Mouse (Mus musculus): Measurements from ENCODE around the gene Aoc3. TPM values are rescaled to one million over a fixed set of nuclear protein-coding genes. Genes with fewer than 3 reads are reported as not detected.

Aoc3 gene
- total and polyA plus RNA-seq, 3 experiments, result 0.62 to 2.2 TPM; not detected in 1

GRCm38 (mm10) chr11:101338123-101338760 is 7.8 kb downstream of the Aoc3 start:
- Histone ChIP-seq H3K4me3 (ENCODE audit: control insufficient read depth in 1 of 2, insufficient read depth in 1 of 2, low read depth in 2 of 2, low read length in 2 of 2) (peak overlapping the region in 1 of 2 experiments; percentile 46; a peak in 1 of 4 replicates), H3K9me3 (replicated peaks; ENCODE audit: insufficient read depth, low read length) (no peaks in the 10 kb centered on the region), H3K27ac (ENCODE audit: control insufficient read depth, low read depth, low read length) (no peak overlapping the region), H3K27me3 (ENCODE audit: control insufficient read depth in 1 of 2, insufficient read depth in 2 of 2, low read length in 2 of 2) (no peaks in the 10 kb centered on the region), H3K4me1 (ENCODE audit: control insufficient read depth in 1 of 2, insufficient read depth in 2 of 2, low read length in 2 of 2) (peaks cover 3 to 4% of the 10 kb centered on the region in 2 experiments; a peak in 3 of 4 replicates), H3K9ac (ENCODE audit: control insufficient read depth, low read depth, low read length, poor library complexity, severe bottlenecking) (no peak overlapping the region), H3K36me3 (ENCODE audit: control insufficient read depth in 1 of 2, insufficient read depth in 2 of 2, low read length in 2 of 2) (peaks cover 0 to 3% of the 10 kb centered on the region in 2 experiments; a peak in 1 of 4 replicates), H3K79me2 (ENCODE audit: control insufficient read depth, insufficient read depth, low read length, poor library complexity) (no peaks in the 10 kb centered on the region)
- DNase-seq (ENCODE audit: low read depth, low spot score), result peak; percentile 87
- TF ChIP-seq CTCF (IDR thresholded peaks at IDR 0.05 in 2 of 3, conservative IDR thresholded peaks at IDR 0.05 in 1 of 3; ENCODE audit: control insufficient read depth in 1 of 3, insufficient read depth in 1 of 3, low read depth in 2 of 3, low read length in 3 of 3, poor library complexity in 1 of 3, severe bottlenecking in 1 of 3) (no peak), MAX (IDR thresholded peaks at IDR 0.05; ENCODE audit: low read length) (peak; percentile 42; the same call in 1 of the 2 replicates), POLR2AphosphoS5 (IDR thresholded peaks at IDR 0.05; ENCODE audit: borderline replicate concordance, low read depth, low read length) (no peak), NRF1 (IDR thresholded peaks at IDR 0.05; ENCODE audit: insufficient read depth, low read depth, low read length, poor library complexity, severe bottlenecking) (no peak), ZC3H11A (IDR thresholded peaks at IDR 0.05; ENCODE audit: low read depth, low read length) (no peak), MEF2A (IDR thresholded peaks at IDR 0.05; ENCODE audit: extremely low read depth, insufficient replicate concordance, low read depth, low read length, poor library complexity, severe bottlenecking) (no peak), NELFE (IDR thresholded peaks at IDR 0.05; ENCODE audit: low read depth, low read length) (no peak), POLR2AphosphoS2 (IDR thresholded peaks at IDR 0.05; ENCODE audit: low read length) (no peak), ZKSCAN1 (IDR thresholded peaks at IDR 0.05; ENCODE audit: low read depth, low read length) (no peak), MYC (IDR thresholded peaks at IDR 0.05; ENCODE audit: low read depth, low read length) (0 out of 2 replicates have a peak, but pooled peaks have one; percentile 13), EP300 (IDR thresholded peaks at IDR 0.05; ENCODE audit: low read depth in 1 of 2, low read length in 2 of 2) (peak; percentile 16 to 48; a peak in 3 of 4 replicates), E2F4 (IDR thresholded peaks at IDR 0.05; ENCODE audit: borderline replicate concordance, low read depth, low read length) (no peak), JUND (IDR thresholded peaks at IDR 0.05; ENCODE audit: low read depth, low read length) (no peak), KAT2A (conservative IDR thresholded peaks at IDR 0.05; ENCODE audit: low read depth, low read length) (no peak), ZMIZ1 (IDR thresholded peaks at IDR 0.05; ENCODE audit: low read depth, low read length) (no peak), TCF12 (IDR thresholded peaks at IDR 0.05; ENCODE audit: low read depth, low read length) (peak; percentile 32), RCOR1 (IDR thresholded peaks at IDR 0.05; ENCODE audit: low read depth, low read length) (0 out of 2 replicates have a peak, but pooled peaks have one; percentile 27), ZNF384 (IDR thresholded peaks at IDR 0.05; ENCODE audit: low read depth, low read length) (no peak), BHLHE40 (IDR thresholded peaks at IDR 0.05; ENCODE audit: borderline replicate concordance, low read depth, low read length) (0 out of 2 replicates have a peak, but pooled peaks have one; percentile 11), RAD21 (IDR thresholded peaks at IDR 0.05; ENCODE audit: low read depth, low read length) (no peak), UBTF (IDR thresholded peaks at IDR 0.05; ENCODE audit: borderline replicate concordance, insufficient read depth, low read depth, low read length) (no peak), CHD2 (IDR thresholded peaks at IDR 0.05; ENCODE audit: low read length) (no peak), SIN3A (IDR thresholded peaks at IDR 0.05; ENCODE audit: low read length) (peak; percentile 50; the same call in 1 of the 2 replicates), USF2 (IDR thresholded peaks at IDR 0.05; ENCODE audit: borderline replicate concordance in 1 of 2, insufficient read depth in 1 of 2, low read depth in 1 of 2, low read length in 2 of 2) (no peak), ETS1 (IDR thresholded peaks at IDR 0.05; ENCODE audit: low read depth, low read length) (no peak), POLR2A (IDR thresholded peaks at IDR 0.05; ENCODE audit: control insufficient read depth in 1 of 2, insufficient read depth in 1 of 2, low read depth in 1 of 2, low read length in 2 of 2, poor library complexity in 1 of 2) (0 out of 4 replicates have a peak, but pooled peaks of 1 of the 2 experiments have one; percentile 17), MXI1 (IDR thresholded peaks at IDR 0.05; ENCODE audit: low read depth, low read length) (no peak), SMC3 (IDR thresholded peaks at IDR 0.05; ENCODE audit: low read depth, low read length) (no peak), MYB (IDR thresholded peaks at IDR 0.05; ENCODE audit: low read depth, low read length) (no peak), USF1 (IDR thresholded peaks at IDR 0.05; ENCODE audit: low read depth, low read length) (no peak), ELF1 (IDR thresholded peaks at IDR 0.05; ENCODE audit: low read depth, low read length) (no peak), GATA1 (IDR thresholded peaks at IDR 0.05; ENCODE audit: low read depth, low read length) (peak; percentile 56), GABPA (IDR thresholded peaks at IDR 0.05; ENCODE audit: low read depth, low read length) (no peak), MAFK (IDR thresholded peaks at IDR 0.05; ENCODE audit: borderline replicate concordance, low read depth, low read length) (no peak), TAL1 (IDR thresholded peaks at IDR 0.05; ENCODE audit: low read length) (no peak), TBP (IDR thresholded peaks at IDR 0.05; ENCODE audit: low read depth, low read length) (0 out of 2 replicates have a peak, but pooled peaks have one; percentile 23)

All from MEL (cell line).